17 mouse cellular contexts compared by ENCODE assay signal in genomic region chr19:12170062-12170599, GRCm38 (mm10). TPM values are rescaled to one million over a fixed set of nuclear protein-coding genes. Genes with fewer than 3 reads are reported as not detected.
"Had no signal": no experiment of that assay in that cellular context is flagged by ENCODE, and none has a peak within 500 bp of the region (broad histone marks: within the 10 kb centered on the region; RNA-seq: fewer than 3 reads in every experiment).

Olfr1555-ps1 (minus strand) TSS chr19:12170112.

RNA-seq across cellular contexts. Expression of gene Olfr1555-ps1, which starts in this region (rescaled TPM):
- polyA plus RNA-seq: cortical plate, adult 2 months; embryonic facial prominence, embryonic 10.5 days; embryonic facial prominence, embryonic 11.5 days; embryonic facial prominence, embryonic 12.5 days; embryonic facial prominence, embryonic 13.5 days; erythroblast, embryonic 14.5 days; forebrain, embryonic 10.5 days; forebrain, embryonic 11.5 days; forebrain, embryonic 12.5 days; forebrain, embryonic 13.5 days; forebrain, embryonic 14.5 days; forebrain, embryonic 15.5 days; forebrain, embryonic 16.5 days; forebrain, postnatal 0 days; frontal cortex, adult 2 months; gonadal fat pad, adult 2 months; heart, adult 2 months had no signal
